In the genomic region with DNA sequence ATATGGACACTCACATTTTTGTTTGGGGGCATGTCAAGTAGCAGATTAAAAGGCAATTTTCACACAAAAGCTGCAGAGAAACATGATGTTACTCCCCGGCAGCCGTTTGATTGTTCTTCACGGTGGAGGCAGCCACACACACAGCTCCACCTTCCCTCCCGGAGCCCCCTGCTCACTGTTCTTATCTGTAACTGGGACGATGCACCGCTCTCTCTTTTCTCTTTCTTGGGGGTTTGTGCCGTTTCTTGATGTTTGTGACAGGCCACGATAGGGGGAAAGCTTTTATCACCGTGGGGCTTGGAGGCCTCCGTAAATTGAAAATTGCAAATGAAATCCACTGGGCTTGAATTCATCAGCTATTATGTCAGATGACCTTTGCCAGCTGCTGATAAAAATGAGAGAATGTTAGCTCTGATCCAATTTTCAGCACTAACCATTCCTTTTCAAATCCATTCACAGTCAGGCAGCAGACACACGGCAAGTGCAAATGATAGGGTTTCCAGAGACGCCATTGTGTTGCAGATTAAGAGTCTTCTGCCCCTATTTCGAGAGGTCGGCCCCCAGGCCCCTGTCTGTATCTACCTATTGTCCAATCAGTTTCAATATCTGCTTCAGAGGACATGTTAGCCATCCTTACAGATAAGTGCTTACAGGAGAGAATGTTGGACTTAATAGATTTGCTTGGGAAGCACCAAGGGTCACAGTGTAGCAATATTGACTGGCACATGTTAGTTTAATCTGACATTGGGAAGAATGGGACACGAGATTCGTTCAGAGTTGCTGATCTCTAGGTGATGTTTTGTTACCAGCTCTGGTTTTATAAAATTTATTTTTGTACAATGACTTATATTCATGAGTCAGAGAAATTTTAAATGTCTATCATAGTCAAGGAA, we compare ENCODE assay signal across 15 mouse cellular contexts.
DNase-seq lines count a peak whose midpoint lies in the region; ATAC-seq and TF ChIP-seq lines count a peak whose summit lies in the region.
"Had no signal": no experiment of that assay in that cellular context is flagged by ENCODE, and none has a peak within 500 bp of the region (broad histone marks: within the 10 kb centered on the region; RNA-seq: fewer than 3 reads in every experiment).

No protein-coding gene starts in this region.

- no peaks in the 10 kb centered on the region for H3K9me3 ChIP-seq in heart, embryonic 14.5 days (ENCODE audit: control insufficient read depth, low read length)
- H3K9me3 ChIP-seq in forebrain, embryonic 15.5 days: no peaks in the 10 kb centered on the region
- H3K9me3 ChIP-seq in midbrain, embryonic 13.5 days: no peaks in the 10 kb centered on the region
- H3K9me3 ChIP-seq in lung, postnatal 0 days (ENCODE audit: low read length): no peaks in the 10 kb centered on the region
- H3K9me3 ChIP-seq: embryonic facial prominence, embryonic 10.5 days; limb, embryonic 13.5 days had no signal

- WGBS in heart, embryonic 14.5 days: 26% methylated on average over 16 of the region's 16 CpGs
- WGBS in forebrain, embryonic 15.5 days: 26% methylated on average over 16 of the region's 16 CpGs
- 10% methylated on average over 16 of the region's 16 CpGs for WGBS in midbrain, embryonic 13.5 days
- 35% methylated on average over 16 of the region's 16 CpGs for WGBS in lung, postnatal 0 days

- no peak for TF ChIP-seq EP300 in lung, postnatal 0 days (IDR thresholded peaks at IDR 0.05)

- no peak overlapping the region for H3K9ac ChIP-seq in heart, embryonic 14.5 days (ENCODE audit: low read length)
- H3K9ac ChIP-seq in forebrain, embryonic 15.5 days (replicated peaks): no peak overlapping the region
- no peak overlapping the region for H3K9ac ChIP-seq in midbrain, embryonic 13.5 days (replicated peaks)
- no peak overlapping the region for H3K9ac ChIP-seq in lung, postnatal 0 days (replicated peaks; ENCODE audit: low read depth)
- H3K9ac ChIP-seq: limb, embryonic 13.5 days; lung, embryonic 14.5 days had no signal

- H3K4me2 ChIP-seq in heart, embryonic 14.5 days (ENCODE audit: low read length): peak overlapping the region; percentile 25; the same call in 1 of the 2 replicates
- no peak overlapping the region for H3K4me2 ChIP-seq in forebrain, embryonic 15.5 days (replicated peaks)
- peak overlapping the region; percentile 30 for H3K4me2 ChIP-seq in midbrain, embryonic 13.5 days (replicated peaks)
- no peak overlapping the region for H3K4me2 ChIP-seq in lung, postnatal 0 days (replicated peaks; ENCODE audit: low read depth, low read length)
- H3K4me2 ChIP-seq: limb, embryonic 13.5 days; lung, embryonic 14.5 days had no signal

- peak; percentile 18 for DNase-seq in embryo, embryonic 10.5 days (ENCODE audit: low spot score)
- no peak for DNase-seq in embryo, embryonic 11 days
- no peak for DNase-seq in heart, adult 18-20 months
- DNase-seq in adrenal gland, postnatal 4 days (ENCODE audit: low spot score in 2 of 2): no peak
- DNase-seq in lung, postnatal 0 days (ENCODE audit: low spot score): no peak
- DNase-seq: adrenal gland, postnatal 14 days; cerebellum, adult 9-10 months; lung, embryonic 14.5 days had no signal

- no peak for ATAC-seq in heart, embryonic 14.5 days (ENCODE audit: insufficient number of reproducible peaks, insufficient read depth, low FRiP score, low read depth)
- ATAC-seq in forebrain, embryonic 15.5 days (replicated peaks): no peak
- peak; percentile 65 for ATAC-seq in midbrain, embryonic 13.5 days
- ATAC-seq in lung, postnatal 0 days: no peak

- H3K4me3 ChIP-seq in heart, embryonic 14.5 days (ENCODE audit: control insufficient read depth in 1 of 2, insufficient read depth in 1 of 2, low read depth in 1 of 2, low read length in 2 of 2): no peak overlapping the region
- H3K4me3 ChIP-seq in forebrain, embryonic 15.5 days: no peak overlapping the region
- no peak overlapping the region for H3K4me3 ChIP-seq in midbrain, embryonic 13.5 days (replicated peaks)
- H3K4me3 ChIP-seq in lung, postnatal 0 days (ENCODE audit: low read depth, low read length): no peak overlapping the region
- H3K4me3 ChIP-seq: embryonic facial prominence, embryonic 10.5 days; erythroblast, embryonic 14.5 days; limb, embryonic 13.5 days; myocyte had no signal

- TF ChIP-seq CTCF in lung, postnatal 0 days (IDR thresholded peaks at IDR 0.05): no peak

- H3K27ac ChIP-seq in heart, embryonic 14.5 days (replicated peaks in 1 of 2; ENCODE audit: control insufficient read depth in 1 of 2, insufficient read depth in 1 of 2, low read depth in 2 of 2, low read length in 2 of 2): no peak overlapping the region
- peak overlapping the region; percentile 29 for H3K27ac ChIP-seq in forebrain, embryonic 15.5 days (replicated peaks)
- peak overlapping the region; percentile 67 for H3K27ac ChIP-seq in midbrain, embryonic 13.5 days
- H3K27ac ChIP-seq in lung, postnatal 0 days (ENCODE audit: low read length): no peak overlapping the region
- H3K27ac ChIP-seq: embryonic facial prominence, embryonic 10.5 days; limb, embryonic 13.5 days had no signal

- H3K36me3 ChIP-seq in heart, embryonic 14.5 days (ENCODE audit: control insufficient read depth, insufficient read depth, low read length): no peaks in the 10 kb centered on the region
- no peaks in the 10 kb centered on the region for H3K36me3 ChIP-seq in forebrain, embryonic 15.5 days
- H3K36me3 ChIP-seq in midbrain, embryonic 13.5 days: no peaks in the 10 kb centered on the region
- H3K36me3 ChIP-seq in lung, postnatal 0 days (ENCODE audit: insufficient read depth, low read length): no peaks in the 10 kb centered on the region
- H3K36me3 ChIP-seq: embryonic facial prominence, embryonic 10.5 days; limb, embryonic 13.5 days had no signal

- H3K4me1 ChIP-seq in heart, embryonic 14.5 days (ENCODE audit: control insufficient read depth in 2 of 2, insufficient read depth in 2 of 2, low read length in 2 of 2): no peaks in the 10 kb centered on the region; a peak in 2 of 4 replicates
- H3K4me1 ChIP-seq in forebrain, embryonic 15.5 days: peaks cover 26% of the 10 kb centered on the region
- peaks cover 33% of the 10 kb centered on the region for H3K4me1 ChIP-seq in midbrain, embryonic 13.5 days (replicated peaks)
- no peaks in the 10 kb centered on the region for H3K4me1 ChIP-seq in lung, postnatal 0 days (ENCODE audit: insufficient read depth, low read depth, low read length)

- H3K27me3 ChIP-seq in heart, embryonic 14.5 days (ENCODE audit: control insufficient read depth, insufficient read depth, low read length): no peaks in the 10 kb centered on the region
- no peaks in the 10 kb centered on the region for H3K27me3 ChIP-seq in forebrain, embryonic 15.5 days
- peaks cover 19% of the 10 kb centered on the region; the same call in 1 of the 2 replicates for H3K27me3 ChIP-seq in midbrain, embryonic 13.5 days
- no peaks in the 10 kb centered on the region for H3K27me3 ChIP-seq in lung, postnatal 0 days (replicated peaks; ENCODE audit: insufficient read depth, low read length)

Comparison
In these comparisons a context has a peak if more than half of its experiments do, and no peak if none do; other contexts are left out.
1. H3K27ac ChIP-seq: peak in forebrain, embryonic 15.5 days (single experiment) and midbrain, embryonic 13.5 days (single experiment); none in heart, embryonic 14.5 days (0 of 2) and lung, postnatal 0 days (single experiment).
2. H3K4me2 ChIP-seq: peak in heart, embryonic 14.5 days (single experiment) and midbrain, embryonic 13.5 days (single experiment); none in forebrain, embryonic 15.5 days (single experiment) and lung, postnatal 0 days (single experiment).